Mouse (Mus musculus): ENCODE results near the gene Rpp40.

Gene Rpp40

DNA sequence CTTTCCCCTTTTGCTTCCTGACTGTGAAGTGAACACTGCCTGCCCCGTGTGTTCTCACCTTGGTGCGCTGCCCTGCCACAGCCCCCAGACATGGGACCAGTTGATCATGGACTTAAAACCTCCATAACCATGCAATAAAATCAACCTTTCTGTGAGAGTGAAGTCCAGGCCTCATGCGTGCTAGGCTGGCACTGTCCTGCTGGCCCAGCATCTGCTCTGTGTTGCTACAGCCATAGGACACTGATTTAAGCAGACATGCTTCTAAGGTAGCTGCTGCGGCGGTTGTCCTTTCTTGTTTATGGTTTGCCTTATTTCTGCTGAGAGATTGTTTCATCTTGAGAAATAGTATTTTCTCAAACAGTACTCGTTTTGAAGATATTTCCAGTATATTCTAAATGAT lies 54.6 kb downstream of the Rpp40 start:
- DNase-seq, result peak; percentile 45 to 64

DNA sequence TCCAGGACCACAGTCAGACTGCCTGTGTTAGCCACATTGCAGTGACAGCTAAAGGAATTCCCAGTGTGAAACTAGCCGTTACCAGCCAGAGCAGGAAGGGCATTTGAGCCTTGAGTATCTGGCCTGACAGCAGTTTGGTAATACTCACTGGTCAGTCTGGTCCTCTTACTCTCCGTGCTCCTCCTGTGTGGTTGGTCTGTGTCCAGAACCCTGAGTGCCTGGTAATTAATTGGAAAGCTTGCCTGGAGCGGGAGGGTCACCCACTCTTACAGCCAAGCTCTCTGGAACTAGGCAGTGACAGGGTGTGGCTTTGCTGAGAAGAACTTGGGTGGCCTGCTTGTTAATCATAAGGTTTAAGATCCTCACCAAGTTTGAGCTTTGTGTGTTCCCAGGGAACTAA lies 57.5 kb downstream of the Rpp40 start:
- peak; percentile 46 to 65 for DNase-seq

DNA sequence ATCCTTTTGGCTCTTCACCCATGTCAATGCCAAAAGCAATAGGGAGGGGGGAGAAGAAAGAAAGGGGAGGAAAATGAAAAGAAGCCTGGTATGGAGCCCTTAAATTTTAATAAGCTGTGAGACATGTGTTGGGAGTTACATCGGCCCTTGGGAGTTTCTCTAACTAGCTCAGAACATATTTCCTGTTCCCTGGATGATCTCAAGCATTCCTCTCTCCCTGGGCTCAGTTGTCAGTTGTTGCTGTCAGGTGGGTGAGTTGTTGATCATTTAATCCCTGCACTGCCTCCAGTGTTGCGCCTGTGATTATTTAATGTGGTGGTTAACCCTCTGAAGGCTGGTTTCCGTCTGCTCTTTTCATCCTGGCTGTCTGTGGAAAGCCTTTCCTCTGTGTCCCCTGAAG lies 60.9 kb downstream of the Rpp40 start:
- no peak for DNase-seq
